Mouse (Mus musculus) layer of hippocampus, adult 9-11 months (tissue): ENCODE data around the gene Spint3.
"Not testable (repeated sequence)": the region's sequence is repeated elsewhere in the genome, so short reads cannot be mapped to it uniquely, and the experiment has no call there.

Experiments
- DNase-seq: peaks from one replicate; pipeline ENCODE4 v3.0.0; 2022

Gene Spint3

DNA sequence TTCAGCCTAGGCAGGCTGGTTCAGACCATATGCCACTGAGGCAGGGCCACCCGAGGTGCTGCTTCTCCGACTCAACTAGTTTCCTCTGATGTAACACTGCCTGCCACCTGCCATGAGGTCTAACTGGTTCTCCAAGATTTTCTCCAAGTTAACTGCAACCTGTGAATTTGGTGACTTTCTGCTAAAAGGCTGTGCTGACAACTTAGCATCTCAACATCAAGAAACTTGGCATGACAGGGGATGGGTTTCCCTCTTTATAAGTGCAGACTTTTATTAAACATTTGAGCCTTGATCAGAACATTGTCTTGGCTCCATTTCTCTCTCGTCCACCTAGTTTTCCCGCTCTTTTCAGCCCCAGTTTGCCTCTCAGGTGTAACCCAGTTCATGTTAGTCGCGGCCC, at the start of gene Spint3:
Gene Spint3, minus strand, starts transcription at position 101 of the 400 bp plus-strand sequence.
- not testable (repeated sequence) for DNase-seq

DNA sequence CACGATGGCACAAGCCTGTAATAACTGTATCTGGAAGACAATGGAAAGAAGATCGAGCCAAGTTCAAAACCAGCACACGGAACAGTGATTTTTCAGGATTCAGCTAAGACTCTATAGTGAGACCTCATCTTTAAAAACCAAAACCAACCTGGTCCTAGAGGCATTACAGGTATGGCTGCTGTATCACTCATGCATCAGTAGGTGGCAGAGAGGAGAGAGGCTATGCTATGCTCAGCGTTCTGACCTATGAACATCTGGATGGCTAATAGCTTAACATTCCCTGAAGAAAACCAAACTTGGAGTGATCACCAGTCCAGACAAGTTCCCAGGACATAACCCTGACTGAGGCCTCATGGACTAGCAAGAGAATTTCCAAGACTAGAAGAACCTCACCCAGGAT, 48.5 kb upstream of the Spint3 start:
- DNase-seq = no peak

DNA sequence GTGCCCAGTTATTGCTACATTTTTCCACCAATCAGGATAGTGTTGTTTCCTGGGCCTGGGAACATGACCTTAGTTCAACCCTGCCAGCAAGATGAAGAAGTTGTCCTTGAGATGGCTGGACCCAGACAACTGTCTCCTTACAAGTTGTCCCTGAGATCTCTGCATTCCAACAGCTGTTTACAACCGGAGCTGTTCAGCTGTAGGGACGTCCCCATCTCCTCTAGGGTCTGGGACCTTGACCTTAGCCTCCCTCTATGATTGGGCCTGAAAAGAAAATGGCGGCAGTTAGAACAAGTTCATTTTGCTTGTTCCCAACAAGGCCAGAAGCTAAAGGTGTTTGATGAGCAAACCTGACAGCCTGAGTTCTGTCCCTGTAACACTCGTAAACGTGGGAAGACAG, 45.8 kb upstream of the Spint3 start:
- DNase-seq = no peak

DNA sequence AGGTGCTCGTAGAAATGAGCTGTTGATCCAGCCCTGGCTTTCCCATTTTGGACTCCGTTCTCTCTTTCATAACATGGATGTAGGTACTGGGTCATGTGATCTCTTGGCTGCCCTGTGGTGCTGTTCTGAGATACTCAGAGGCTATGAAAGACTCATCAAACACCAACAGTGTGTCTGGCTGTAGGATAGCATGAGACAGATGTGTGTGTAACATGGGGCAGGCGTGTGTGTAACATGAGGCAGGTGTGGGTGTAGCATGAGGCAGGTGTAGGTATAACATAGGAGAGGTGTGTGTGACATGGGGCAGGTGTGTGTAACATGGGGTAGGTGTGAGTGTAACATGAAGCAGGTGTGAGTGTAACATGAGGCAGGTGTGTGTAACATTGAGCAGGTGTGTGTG, 42.1 kb upstream of the Spint3 start:
- no peak for DNase-seq

DNA sequence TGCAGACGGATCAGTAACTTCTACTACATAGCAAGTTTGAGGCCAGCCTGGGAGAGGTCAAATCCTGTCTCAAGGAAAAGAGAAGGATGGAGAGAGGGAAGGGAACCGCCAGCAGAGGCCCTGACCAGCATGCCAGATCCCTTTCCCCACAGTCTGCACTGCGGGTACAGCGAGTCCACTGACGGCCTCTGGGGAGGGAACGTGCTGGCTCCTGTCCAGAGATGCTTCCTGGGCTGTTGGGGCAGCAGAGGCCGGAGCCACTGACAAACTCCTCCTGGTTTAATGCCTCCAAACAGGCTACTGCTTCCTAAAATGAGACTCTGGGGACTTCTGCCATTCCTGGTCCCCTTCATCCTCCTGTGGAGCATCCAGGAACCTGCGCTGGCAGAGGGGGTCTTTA, 40.2 kb upstream of the Spint3 start, which contains the start of the genes Wfdc6b and Wfdc8:
Gene Wfdc6b, plus strand, starts transcription at position 52 of the 400 bp plus-strand sequence.
Gene Wfdc8, minus strand, starts transcription at position 156 of the 400 bp plus-strand sequence.
- not testable (repeated sequence) for DNase-seq

DNA sequence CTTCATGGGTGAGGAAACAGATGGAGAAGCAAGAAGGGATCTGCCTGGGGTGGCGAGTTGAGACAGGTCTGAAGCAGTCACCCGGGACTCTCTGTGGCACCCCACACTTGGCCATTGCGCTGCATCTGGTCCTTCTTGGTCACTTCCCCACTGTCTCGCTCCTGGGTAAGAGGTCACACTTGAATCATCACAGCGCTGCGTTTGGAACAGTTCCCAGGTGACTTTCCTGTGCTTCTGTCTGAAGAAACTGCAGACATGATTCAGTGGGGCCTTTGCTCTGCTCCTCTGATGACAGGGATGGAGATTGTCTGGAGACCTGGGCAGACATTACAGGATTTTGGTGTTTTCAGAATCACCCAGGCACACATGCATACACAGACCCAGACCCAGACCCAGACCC, 35.5 kb upstream of the Spint3 start:
- DNase-seq = no peak

DNA sequence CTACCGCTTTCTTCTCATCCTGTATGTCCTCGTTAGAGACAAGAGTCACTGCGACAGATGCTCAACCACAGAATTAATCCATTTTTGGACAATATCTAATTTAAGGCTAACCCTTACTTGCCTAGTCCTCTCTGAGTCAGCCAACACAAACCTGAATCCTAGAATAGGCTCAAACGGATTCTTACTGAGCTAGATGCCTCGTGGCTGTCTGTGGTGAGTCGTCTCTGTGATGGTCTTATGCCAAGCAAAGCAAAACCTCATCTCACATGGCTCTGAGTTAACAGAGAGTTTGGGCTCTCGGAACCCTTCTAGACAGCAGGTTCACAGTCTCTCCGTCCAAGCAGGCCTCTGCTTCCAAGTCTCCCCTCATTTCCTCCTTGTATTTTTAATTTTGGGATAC, 31.2 kb upstream of the Spint3 start:
- DNase-seq = no peak

DNA sequence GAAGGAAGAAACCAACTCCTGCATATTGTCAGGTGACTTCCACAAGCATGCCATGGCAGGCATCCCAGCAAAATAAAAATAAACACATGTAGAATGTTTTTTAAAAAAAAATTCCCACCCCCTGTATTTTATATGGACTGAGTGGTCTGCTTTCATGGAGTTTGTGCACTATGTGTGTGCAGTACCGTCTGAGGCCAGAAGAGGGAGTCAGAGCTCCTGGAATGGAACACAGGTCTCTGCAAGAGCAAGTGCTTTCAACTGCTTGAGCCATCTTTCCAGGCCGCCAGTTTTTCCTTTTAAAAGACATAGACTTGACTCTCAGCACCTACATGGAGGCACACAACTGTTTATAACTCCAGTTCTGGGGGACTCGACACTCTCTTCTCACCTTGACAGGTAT, 30.2 kb upstream of the Spint3 start:
- no peak for DNase-seq

DNA sequence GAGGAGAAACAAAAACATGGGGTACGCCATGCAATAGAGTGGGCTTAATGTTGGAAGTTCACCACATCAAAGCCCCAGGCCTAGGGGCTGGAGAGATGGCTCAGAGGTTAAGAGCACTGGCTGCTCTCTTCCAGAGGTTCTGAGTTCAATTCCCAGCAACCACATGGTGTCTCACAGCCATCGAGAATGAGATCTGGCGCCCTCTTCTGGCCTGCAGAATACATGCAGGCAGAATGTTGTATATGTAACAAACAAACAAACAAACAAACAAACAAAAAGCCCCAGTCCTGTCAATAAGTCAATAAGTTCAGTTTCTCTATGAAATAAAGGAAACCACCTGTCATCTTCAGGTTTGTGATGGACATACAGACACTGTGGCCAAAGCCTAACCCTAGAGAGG, 26.9 kb upstream of the Spint3 start:
- DNase-seq = no peak

DNA sequence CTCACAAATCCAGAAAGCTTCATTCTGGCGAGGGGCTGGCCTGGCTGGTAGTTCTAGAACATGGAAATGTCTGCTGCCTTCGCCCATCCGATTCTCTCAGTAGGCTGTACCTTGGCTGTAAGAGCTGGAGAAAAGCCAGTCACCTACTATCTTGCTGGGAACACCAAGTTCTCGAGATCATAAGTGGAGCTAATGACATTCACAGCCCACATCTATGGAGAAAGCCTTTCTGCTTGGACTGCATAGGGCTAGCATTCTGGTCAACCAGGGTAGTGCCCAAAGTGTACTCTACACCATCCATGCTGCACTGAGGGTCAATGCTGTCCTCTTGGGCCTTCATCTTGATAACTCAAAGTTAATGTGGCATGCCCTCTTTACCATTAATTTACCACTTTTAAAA, 20.2 kb upstream of the Spint3 start, which contains the start of gene Eppin:
Gene Eppin, minus strand, starts transcription at position 101 of the 400 bp plus-strand sequence.
- DNase-seq = no peak

DNA sequence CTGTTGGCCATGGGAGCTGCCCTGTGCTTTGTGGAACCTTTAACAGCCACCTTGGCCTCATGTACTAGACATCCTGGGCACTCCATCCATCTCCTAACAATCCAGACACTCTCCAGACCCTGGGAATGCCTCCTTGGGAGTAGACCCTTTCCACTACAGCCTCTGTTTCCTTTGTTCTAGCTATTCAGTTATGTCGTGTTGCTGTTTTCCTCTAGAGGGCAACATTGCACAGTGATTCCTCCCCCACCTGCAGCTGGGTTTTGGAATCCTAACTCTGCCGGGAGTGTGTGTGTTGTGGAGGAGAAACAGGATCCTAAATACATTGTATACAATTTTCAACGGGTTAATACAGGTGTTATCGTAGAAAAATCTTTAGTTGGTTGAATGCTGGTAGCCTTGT, 18.8 kb upstream of the Spint3 start:
- DNase-seq = no peak

DNA sequence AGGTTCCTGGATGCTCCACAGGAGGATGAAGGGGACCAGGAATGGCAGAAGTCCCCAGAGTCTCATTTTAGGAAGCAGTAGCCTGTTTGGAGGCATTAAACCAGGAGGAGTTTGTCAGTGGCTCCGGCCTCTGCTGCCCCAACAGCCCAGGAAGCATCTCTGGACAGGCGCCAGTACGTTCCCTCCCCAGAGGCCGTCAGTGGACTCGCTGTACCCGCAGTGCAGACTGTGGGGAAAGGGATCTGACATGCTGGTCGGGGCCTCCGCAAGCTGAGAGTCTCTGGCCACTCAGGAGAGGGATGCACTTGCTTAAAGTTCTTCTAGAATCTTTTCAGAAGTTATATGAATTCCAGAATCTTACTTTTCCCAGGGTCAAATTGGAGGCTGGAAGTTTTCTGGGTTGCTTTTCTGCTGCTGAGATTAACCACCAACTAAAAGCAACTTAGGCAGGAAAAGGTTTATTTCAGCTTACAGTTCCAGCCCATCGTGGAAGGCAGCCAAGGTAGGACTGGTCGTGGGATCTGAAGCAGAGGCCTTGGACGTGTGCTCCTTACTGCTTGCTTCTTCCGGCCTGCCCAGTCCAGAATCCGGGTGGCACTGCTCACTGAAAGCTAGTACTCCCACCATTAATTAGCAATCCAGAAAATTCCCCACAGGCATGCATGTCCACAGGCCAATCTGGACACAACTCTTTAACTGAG, 11.9 kb upstream of the Spint3 start, which contains the start of gene Wfdc6a:
Gene Wfdc6a, minus strand, starts transcription at position 423 of the 701 bp plus-strand sequence.
- DNase-seq = not testable (repeated sequence)

DNA sequence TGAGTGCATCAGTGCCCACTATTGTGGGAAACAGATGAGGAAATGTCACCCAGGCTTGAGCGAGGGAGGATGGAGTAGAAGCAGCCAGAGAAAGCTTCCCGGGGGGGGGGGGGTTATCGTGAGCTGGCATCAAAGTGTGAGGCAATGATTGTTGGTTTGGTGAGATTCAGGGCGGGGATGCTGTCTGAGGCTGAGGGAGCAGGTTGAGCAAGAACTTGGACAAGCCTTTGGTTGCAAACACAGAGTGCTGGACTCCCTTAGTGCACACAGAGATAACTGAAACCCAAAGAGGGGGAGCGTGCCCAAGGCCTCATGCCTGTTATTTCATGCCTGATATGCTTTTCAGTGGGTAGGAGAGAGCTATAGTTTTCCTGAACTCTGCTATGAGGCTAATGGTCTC, 5.8 kb downstream of the Spint3 start:
- DNase-seq = no peak

DNA sequence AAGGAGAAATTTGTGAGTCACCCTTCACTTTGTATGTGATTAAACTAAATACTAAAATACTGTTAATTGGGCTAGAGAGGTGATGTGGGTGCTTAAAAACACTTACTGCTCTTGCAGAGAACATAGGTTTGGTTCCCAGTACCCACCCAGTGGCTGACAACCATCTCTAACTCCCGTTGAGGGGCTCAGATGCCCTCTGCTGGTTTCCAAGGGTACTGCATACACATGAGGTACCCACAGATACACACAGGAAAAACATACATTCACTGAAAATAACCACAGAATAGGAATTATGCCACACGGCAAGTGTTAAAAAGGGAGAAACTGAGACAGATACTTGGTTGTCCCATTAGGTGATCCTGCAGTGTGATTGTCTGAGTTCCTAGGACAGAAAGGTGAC, 6.3 kb downstream of the Spint3 start:
- DNase-seq = no peak

DNA sequence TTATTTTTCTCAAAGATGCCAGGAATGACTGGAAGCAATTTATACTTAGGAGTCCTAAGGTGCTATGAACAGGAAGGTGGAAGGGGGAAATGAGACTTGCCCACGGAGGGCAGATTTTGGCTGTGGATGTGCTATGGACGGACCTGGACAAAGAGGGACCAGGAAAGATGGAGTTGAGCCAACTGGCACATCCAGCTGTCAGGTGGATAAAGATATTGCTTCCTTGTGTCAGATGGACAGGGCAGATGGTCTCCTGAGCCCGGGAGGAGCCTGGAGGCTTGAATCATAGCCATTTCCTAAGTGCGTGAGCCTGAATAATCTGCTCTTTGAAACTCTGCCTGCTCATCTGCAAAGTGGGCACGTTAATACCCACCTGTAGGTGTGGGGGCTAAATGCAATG, 8.9 kb downstream of the Spint3 start:
- no peak for DNase-seq

DNA sequence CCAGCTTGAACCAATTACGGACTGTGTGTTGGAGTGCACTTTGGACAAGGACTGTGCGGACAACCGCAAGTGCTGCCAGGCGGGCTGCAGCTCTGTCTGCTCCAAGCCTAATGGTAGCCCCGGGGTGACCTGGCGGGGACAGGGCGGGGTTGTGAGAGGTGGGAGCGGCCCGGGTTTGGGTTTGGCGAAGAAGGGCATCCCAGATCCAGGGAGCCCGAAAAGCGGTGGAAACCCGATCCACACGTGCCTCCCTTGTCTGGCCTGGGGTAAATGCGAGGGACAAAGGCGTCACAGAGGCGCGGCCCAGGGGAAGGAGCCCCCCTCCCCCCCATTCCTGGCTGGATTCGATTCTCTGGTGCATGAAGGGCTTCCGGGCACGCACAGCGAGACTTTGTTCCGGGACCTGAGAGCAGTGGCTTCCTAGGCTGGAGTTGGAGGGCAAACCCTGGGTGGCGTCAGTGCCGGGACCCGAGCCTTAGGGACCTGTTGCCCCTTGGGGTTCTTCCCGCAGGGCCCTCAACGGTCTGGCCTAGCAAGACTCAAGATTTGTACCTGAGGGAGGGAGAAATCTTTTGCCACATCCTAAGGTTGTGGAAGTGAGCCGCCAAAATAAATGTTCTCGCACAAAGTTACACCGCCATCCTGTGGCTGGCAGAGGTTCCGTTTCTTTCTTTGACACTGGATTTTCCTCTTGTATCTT, 9.8 kb downstream of the Spint3 start:
- DNase-seq = no peak

DNA sequence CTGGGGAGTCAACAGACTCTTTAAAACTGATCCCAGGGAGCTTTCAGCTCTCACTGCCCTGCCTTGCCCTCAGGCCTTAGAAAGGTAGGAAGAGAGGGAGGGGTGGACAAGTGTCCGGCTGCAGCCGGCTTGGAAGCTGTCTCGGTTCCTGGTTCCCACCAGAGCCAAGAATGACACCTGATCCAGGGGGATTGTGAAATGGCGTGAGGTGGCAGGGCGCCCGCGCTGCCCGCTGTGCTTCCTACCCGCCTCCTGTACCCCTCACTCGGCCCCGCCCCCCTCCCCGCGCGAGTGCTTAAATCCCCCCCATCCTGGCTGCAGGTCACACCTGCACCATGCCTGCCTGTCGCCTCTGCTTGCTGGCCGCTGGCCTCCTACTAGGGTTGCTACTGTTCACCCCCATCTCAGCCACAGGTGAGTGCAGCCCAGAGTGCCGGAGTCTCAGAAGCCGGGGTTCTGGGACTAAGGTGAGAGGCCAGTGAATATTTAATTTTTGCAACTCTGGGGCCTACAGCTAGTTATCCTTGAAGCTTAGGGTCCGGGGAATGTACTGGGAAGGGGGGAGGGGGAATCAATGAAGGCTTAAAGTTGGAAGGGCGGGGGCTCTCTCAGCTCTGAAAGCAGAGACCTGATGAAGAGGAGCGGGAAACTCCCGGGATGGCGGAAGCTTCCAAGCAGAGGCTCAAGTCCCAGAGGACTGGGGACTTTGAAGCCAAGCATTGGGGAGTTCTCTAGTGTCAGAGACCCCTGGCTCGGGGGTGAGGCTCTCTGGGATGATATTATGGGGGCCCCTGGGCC, 10.7 kb downstream of the Spint3 start, which contains the start of gene Wfdc2:
Gene Wfdc2, plus strand, starts transcription at position 23 of the 798 bp plus-strand sequence.
- no peak for DNase-seq

DNA sequence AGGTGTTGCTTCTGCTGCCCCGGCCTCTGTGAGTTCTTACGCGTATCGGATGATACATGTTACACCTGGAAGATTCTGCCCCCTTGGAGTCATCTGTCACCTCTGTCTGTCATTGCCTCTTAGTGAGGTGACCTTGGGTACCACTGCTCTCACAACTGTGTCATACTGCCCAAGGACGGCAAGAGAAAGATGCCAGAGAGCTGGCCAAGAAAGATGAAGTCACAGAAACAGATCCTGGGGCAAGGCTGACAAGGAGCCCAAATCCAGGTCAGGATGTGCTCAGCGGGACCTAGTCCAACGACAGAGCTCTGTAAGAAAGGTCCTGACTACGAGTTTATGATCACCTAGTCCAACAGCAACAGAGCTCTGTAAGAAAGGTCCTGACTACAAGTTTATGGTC, 13.2 kb downstream of the Spint3 start:
- DNase-seq = no peak

DNA sequence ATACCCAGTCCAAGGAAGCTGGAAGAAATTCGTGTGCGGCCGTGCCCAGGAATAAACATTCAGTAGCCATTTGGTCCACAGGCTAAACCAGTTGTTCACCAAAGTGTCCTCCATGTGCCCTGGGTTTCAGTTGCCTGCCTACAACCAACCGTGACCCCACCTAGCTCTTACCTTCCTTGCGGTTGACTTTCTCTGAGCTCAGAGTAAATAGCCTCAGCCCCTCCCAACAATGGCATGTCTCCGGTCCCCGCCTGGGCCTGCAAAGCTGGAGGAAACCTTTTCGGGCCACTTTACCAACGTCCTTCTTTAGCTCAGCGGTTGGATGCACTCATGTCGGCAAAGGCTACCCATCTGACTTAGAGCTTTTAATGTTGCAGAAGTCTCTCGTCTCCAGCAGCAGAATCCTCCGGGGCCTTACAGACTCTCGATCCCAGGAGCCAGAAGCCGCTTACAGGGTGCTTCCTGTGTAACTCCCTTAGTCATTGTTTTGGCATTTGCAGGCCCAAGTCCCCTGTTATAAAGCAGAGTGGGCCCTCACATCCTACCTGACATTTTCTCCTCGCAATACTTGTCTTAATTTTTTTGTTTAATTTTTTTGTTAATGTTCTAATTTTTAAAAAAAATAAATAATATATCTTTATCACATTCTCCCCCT, 14.1 kb downstream of the Spint3 start:
- no peak for DNase-seq

DNA sequence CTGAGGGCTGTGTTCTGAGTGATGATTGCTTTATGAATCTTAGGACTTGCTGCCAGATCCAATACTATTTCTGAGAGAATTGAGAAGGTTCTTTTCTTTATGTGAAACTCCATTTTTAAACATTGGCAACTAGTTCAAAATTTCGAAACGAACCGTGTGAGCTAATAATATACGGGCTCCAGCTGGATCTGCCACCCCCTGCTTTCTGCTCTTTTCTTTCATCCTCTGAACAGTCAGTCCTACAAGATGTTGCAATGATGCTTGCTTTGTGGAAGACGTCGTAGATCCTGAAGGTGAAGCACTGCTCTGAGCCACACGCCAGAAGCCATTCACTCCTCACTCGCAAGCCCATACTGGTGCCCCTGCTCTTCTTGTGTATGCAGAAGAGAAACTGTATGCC, 14.8 kb downstream of the Spint3 start:
- DNase-seq = peak; percentile 60

DNA sequence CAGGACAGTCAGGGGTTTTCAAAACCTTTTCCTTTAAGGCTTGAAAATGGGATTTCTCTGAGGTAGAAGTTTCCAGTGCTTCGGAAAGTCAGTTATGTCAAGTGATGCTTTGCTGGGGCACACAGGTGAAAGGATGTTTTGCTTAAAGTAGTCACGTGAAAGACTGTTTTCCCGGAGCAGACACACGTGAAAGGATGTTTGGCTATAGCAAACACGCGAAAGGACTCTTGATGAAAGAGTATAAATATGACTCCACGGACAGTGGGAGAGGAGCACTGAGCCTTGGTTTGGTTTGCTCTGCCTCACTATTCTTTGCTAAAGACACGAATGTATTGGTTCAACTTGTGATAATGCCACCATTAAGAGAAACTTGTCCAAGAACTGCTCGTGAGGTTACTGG, 21.8 kb downstream of the Spint3 start:
- DNase-seq = no peak

DNA sequence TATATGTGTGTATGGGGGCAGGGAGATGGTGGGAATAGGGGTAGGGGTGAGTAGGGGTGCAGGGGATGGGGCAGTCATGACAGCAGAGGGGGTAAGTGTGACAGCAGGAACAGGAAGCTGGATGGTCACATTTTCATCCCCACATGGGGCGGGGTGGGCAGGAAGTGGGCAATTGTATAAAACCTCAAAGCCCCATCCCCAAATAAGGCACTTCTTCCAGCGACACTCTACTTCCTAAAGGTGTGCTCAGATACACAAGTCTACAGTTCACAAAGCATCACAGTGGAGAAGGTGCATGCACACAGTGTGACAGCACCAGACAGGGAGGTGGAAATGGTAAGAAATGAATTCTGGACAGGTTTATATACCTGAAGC, 22.4 kb downstream of the Spint3 start:
- DNase-seq = no peak
